Mouse (Mus musculus) heart, embryonic 12.5 days (tissue): ENCODE measurements at regions not wholly inside any gene's neighbourhood (a gene's known extent, or its start where the extent isn't known, plus 50 kb on each side); places are given as distances from the start of the nearest gene placed in this dataset.

Experiments
- ATAC-seq: fragments of 200-750 bp; cut with Nextera tagmentation; 2 replicates; pipeline ENCODE4 v1.8.0; 2017; ENCODE audit warnings: moderate TSS enrichment, moderate library complexity; ENCODE audit not compliant: insufficient number of reproducible peaks, low FRiP score
- H3K27ac ChIP-seq: fragments of 300-500 bp; sonication (generic); 2 replicates; pipeline ENCODE4 v1.5.1; 2016; ENCODE audit warnings: mild to moderate bottlenecking, moderate library complexity; ENCODE audit not compliant: poor library complexity, severe bottlenecking
- H3K27me3 ChIP-seq: fragments of 300-500 bp; sonication (generic); replicated peaks from 2 replicates; pipeline ENCODE4 v1.6.1; 2016; ENCODE audit warnings: mild to moderate bottlenecking, moderate library complexity
- H3K36me3 ChIP-seq: fragments of 300-500 bp; sonication (generic); 2 replicates; pipeline ENCODE4 v1.6.1; 2016; ENCODE audit warnings: mild to moderate bottlenecking, moderate library complexity
- H3K4me1 ChIP-seq: fragments of 300-500 bp; sonication (generic); replicated peaks from 2 replicates; pipeline ENCODE4 v1.6.1; 2016; ENCODE audit warnings: mild to moderate bottlenecking
- H3K4me2 ChIP-seq: fragments of 300-500 bp; sonication (generic); 2 replicates; pipeline ENCODE4 v1.6.1; 2016; ENCODE audit warnings: mild to moderate bottlenecking, moderate library complexity
- H3K4me3 ChIP-seq: fragments of 300-500 bp; sonication (generic); 2 replicates; pipeline ENCODE4 v1.5.1; 2016; ENCODE audit warnings: mild to moderate bottlenecking
- H3K9ac ChIP-seq: fragments of 300-500 bp; sonication (generic); 2 replicates; pipeline ENCODE4 v1.6.1; 2016; ENCODE audit warnings: mild to moderate bottlenecking, moderate library complexity
- H3K9me3 ChIP-seq: fragments of 300-500 bp; sonication (generic); replicated peaks from 2 replicates; pipeline ENCODE4 v1.6.1; 2016; ENCODE audit warnings: mild to moderate bottlenecking, moderate library complexity
- WGBS: fragments of 180-500 bp; shearing (Covaris S2); methylation state at CpG from one replicate; pipeline ENCODE4 v1.1.7; 2016; 5-methylcytosine and 5-hydroxymethylcytosine counted together

GRCm38 (mm10) chr8:116043381-116043780, 335.8 kb upstream of the Maf start:
- Histone ChIP-seq H3K9ac (no peak overlapping the region), H3K36me3 (no peaks in the 10 kb centered on the region), H3K4me3 (no peak overlapping the region), H3K4me2 (no peak overlapping the region), H3K9me3 (0 out of 2 replicates have a peak, but pooled peaks cover 5% of the 10 kb centered on the region), H3K27ac (no peak overlapping the region), H3K27me3 (no peaks in the 10 kb centered on the region), H3K4me1 (no peaks in the 10 kb centered on the region)
- WGBS = 74% methylated on average over 4 of the region's 4 CpGs
- ATAC-seq = no peak

- ATAC-seq = no peak
- Histone ChIP-seq H3K9ac (no peak overlapping the region), H3K4me1 (no peaks in the 10 kb centered on the region), H3K4me3 (no peak overlapping the region), H3K36me3 (no peaks in the 10 kb centered on the region), H3K27me3 (0 out of 2 replicates have a peak, but pooled peaks cover 3% of the 10 kb centered on the region), H3K4me2 (no peak overlapping the region), H3K9me3 (no peaks in the 10 kb centered on the region), H3K27ac (no peak overlapping the region)
- whole genome bisulfite sequencing = 81% methylated on average over 10 of the region's 10 CpGs
Observed at GRCm38 (mm10) chr8:116030966-116031365, 323.4 kb upstream of the Maf start.

DNA sequence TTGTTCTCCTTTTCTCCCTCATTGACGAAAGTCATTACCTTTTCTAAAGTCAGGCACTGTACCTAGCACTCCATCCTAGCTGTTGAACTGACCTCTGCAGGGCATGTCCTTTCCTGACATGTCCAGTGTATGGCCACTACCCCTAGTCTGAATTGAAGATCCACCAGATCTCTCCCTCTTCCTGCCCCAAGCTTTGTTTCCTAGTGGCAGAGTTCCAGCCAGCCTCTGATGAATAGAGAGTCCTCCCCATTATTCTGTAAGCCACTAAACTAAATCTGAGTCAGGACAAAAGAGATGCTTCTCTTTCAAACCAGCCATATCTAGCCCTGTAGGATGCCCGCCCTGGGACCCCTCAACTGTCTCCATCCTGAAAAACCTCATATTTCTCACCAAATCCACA, 317.7 kb upstream of the Maf start:
- Histone ChIP-seq H3K4me1 (no peaks in the 10 kb centered on the region), H3K9me3 (no peaks in the 10 kb centered on the region), H3K4me3 (no peak overlapping the region), H3K27me3 (no peaks in the 10 kb centered on the region), H3K36me3 (no peaks in the 10 kb centered on the region), H3K27ac (no peak overlapping the region), H3K9ac (no peak overlapping the region), H3K4me2 (no peak overlapping the region)
- ATAC-seq = no peak
- 77% methylated on average over 2 of the region's 2 CpGs for WGBS

- Histone ChIP-seq H3K27me3 (no peaks in the 10 kb centered on the region), H3K4me2 (no peak overlapping the region), H3K4me3 (no peak overlapping the region), H3K9ac (no peak overlapping the region), H3K4me1 (no peaks in the 10 kb centered on the region), H3K9me3 (no peaks in the 10 kb centered on the region), H3K36me3 (no peaks in the 10 kb centered on the region), H3K27ac (no peak overlapping the region)
- no peak for ATAC-seq
- WGBS = 68% methylated on average over 4 of the region's 4 CpGs
Observed at GRCm38 (mm10) chr8:116024811-116025210, 317.2 kb upstream of the Maf start.

GRCm38 (mm10) chr8:116021691-116022090, 314.1 kb upstream of the Maf start:
- Histone ChIP-seq H3K4me2 (no peak overlapping the region), H3K9me3 (no peaks in the 10 kb centered on the region), H3K4me3 (no peak overlapping the region), H3K27me3 (no peaks in the 10 kb centered on the region), H3K9ac (no peak overlapping the region), H3K4me1 (no peaks in the 10 kb centered on the region), H3K27ac (no peak overlapping the region), H3K36me3 (no peaks in the 10 kb centered on the region)
- no peak for ATAC-seq

DNA sequence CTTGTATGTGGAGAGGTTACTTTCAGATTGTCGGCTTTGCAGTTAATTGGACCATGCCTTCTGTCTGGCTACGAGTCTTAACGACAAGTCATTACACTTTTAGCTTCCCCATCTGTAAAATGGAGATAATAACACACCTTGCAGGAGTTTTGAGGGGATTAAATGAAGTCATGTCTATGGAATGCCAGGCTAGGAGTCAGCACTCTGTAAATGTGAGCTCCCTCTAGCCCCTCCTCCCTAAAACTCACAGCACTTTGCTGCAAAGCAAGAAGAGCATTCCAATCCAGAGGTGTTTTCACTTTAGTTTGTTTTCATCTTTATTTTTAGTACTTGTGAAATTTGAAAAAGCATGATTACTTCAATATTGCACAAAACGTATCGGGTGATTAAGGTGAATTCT, 287.7 kb upstream of the Maf start:
- no peak overlapping the region for H3K4me3 ChIP-seq
- no peaks in the 10 kb centered on the region for H3K36me3 ChIP-seq
- no peak overlapping the region for H3K4me2 ChIP-seq
- WGBS = 65% methylated on average over 5 of the region's 5 CpGs
- no peaks in the 10 kb centered on the region for H3K4me1 ChIP-seq
- H3K9ac ChIP-seq = no peak overlapping the region
- no peak overlapping the region for H3K27ac ChIP-seq
- peaks cover 4% of the 10 kb centered on the region; the same call in 1 of the 2 replicates for H3K9me3 ChIP-seq
- no peak for ATAC-seq
- H3K27me3 ChIP-seq = no peaks in the 10 kb centered on the region

DNA sequence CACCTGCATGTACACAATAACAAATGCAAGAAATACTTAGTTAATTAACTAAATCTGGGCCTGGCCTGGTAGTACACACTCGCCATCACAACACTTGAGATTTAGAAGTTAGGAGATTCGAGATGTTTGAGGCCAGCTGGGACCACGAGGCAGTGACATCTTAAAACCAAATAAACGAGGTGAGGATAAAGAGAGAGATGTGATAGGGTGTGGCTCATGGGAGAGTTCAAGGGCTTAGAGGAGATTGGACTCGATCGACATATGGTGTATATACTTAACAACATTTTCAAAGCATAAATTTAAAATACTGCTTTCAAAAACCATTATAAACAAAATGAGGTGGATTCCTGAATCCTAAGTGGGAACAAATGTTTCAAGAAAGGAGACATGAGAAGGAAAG, 284.4 kb upstream of the Maf start:
- H3K4me2 ChIP-seq = no peak overlapping the region
- no peaks in the 10 kb centered on the region for H3K27me3 ChIP-seq
- H3K4me1 ChIP-seq = no peaks in the 10 kb centered on the region
- H3K4me3 ChIP-seq = no peak overlapping the region
- no peaks in the 10 kb centered on the region for H3K36me3 ChIP-seq
- no peak overlapping the region for H3K9ac ChIP-seq
- no peak for ATAC-seq
- no peaks in the 10 kb centered on the region for H3K9me3 ChIP-seq
- 78% methylated on average over 6 of the region's 6 CpGs for WGBS
- H3K27ac ChIP-seq = no peak overlapping the region

GRCm38 (mm10) chr8:115983397-115983796, 275.8 kb upstream of the Maf start:
- no peak overlapping the region for H3K9ac ChIP-seq
- no peak overlapping the region for H3K4me3 ChIP-seq
- no peak for ATAC-seq
- H3K4me1 ChIP-seq = no peaks in the 10 kb centered on the region
- no peak overlapping the region for H3K27ac ChIP-seq
- peaks cover 12% of the 10 kb centered on the region for H3K27me3 ChIP-seq
- 70% methylated on average over 6 of the region's 6 CpGs for WGBS
- no peaks in the 10 kb centered on the region for H3K9me3 ChIP-seq
- no peak overlapping the region for H3K4me2 ChIP-seq
- H3K36me3 ChIP-seq = no peaks in the 10 kb centered on the region

GRCm38 (mm10) chr8:115982326-115982725, 274.7 kb upstream of the Maf start:
- H3K4me2 ChIP-seq = no peak overlapping the region
- H3K9me3 ChIP-seq = no peaks in the 10 kb centered on the region
- no peak for ATAC-seq
- no peak overlapping the region for H3K27ac ChIP-seq
- no peaks in the 10 kb centered on the region for H3K36me3 ChIP-seq
- H3K27me3 ChIP-seq = peaks cover 12% of the 10 kb centered on the region
- WGBS = 77% methylated on average over 3 of the region's 3 CpGs
- H3K4me1 ChIP-seq = no peaks in the 10 kb centered on the region
- H3K9ac ChIP-seq = no peak overlapping the region
- no peak overlapping the region for H3K4me3 ChIP-seq

DNA sequence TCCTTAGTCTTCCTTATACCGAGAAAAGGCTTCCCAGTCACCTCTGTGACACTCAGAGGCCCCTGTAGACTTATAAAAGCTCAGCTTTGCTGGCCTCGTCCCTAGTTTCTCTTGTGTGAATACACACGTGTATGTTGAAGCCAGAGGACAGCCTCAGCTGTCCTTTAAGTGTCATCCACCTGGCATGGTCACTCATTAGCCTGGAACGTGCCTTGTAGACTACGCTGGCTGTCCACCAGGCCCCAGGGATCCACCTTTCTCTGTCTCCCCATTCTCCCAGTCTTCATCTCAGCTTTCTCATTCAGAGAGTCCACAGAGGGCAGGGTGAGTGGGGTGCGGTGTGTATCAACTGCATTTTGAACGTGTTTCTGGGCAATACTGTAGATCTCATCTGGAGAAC, 273.8 kb upstream of the Maf start:
- no peaks in the 10 kb centered on the region for H3K4me1 ChIP-seq
- no peak overlapping the region for H3K4me3 ChIP-seq
- H3K36me3 ChIP-seq = no peaks in the 10 kb centered on the region
- 81% methylated on average over 7 of the region's 7 CpGs for WGBS
- no peak for ATAC-seq
- H3K9me3 ChIP-seq = no peaks in the 10 kb centered on the region
- H3K27ac ChIP-seq = no peak overlapping the region
- H3K9ac ChIP-seq = no peak overlapping the region
- peaks cover 12% of the 10 kb centered on the region for H3K27me3 ChIP-seq
- no peak overlapping the region for H3K4me2 ChIP-seq

DNA sequence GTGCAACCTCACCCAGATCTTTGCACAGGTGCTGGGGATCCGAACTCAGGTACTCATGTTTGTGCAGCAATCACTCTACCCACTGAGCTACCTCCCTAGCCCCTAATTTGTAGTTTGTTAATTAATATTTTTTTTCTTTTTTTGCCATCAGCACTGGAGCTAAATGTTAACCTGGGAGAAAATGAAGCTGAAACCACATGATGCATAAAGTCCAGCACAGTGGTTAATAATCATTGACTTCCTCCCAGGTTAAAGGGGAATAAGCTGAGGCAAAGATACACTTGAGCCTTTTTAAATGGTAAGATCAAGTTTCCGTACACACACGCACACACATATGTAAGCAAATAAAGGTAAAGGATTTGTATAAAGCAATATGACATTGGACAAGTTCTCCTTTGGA, 273.0 kb upstream of the Maf start:
- no peak for ATAC-seq
- Histone ChIP-seq H3K9me3 (no peaks in the 10 kb centered on the region), H3K27ac (no peak overlapping the region), H3K4me2 (no peak overlapping the region), H3K4me1 (no peaks in the 10 kb centered on the region), H3K9ac (no peak overlapping the region), H3K27me3 (peaks cover 12% of the 10 kb centered on the region), H3K4me3 (no peak overlapping the region), H3K36me3 (no peaks in the 10 kb centered on the region)
- WGBS = 82% methylated on average over 3 of the region's 3 CpGs

DNA sequence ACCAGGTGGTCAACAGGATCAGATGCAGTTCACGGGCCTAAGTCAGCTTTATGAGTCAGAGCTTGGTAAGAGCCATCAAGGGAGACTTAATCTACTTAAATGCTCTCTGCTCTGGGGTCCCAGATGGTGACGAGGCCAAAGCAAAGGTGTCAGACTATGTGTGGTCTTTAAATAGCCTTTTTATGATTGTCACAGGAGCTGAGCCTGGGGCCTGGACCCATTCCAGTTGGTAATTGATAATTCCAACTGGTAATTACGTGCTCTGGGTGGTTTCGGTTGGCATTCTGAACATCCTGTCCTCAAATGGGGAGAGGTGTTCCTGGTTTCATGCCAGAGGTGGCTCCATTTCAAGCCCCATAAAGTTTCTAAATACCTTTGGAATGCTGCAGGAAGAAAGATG, 269.6 kb upstream of the Maf start:
- Histone ChIP-seq H3K9me3 (no peaks in the 10 kb centered on the region), H3K36me3 (no peaks in the 10 kb centered on the region), H3K4me3 (no peak overlapping the region), H3K27ac (no peak overlapping the region), H3K4me1 (0 out of 2 replicates have a peak, but pooled peaks cover 3% of the 10 kb centered on the region), H3K27me3 (peaks cover 3% of the 10 kb centered on the region), H3K9ac (no peak overlapping the region), H3K4me2 (no peak overlapping the region)
- no peak for ATAC-seq
- 71% methylated on average over 4 of the region's 4 CpGs for WGBS
